Mouse (Mus musculus) cerebellum, adult 2 months (tissue): ENCODE measurements around the gene Il6st.

ENCODE experiments used
- CTCF ChIP-seq: fragments of 200-500 bp; IDR thresholded peaks from 2 replicates; pipeline ENCODE4 v1.5.1; 2011; ENCODE audit warnings: low read depth, mild to moderate bottlenecking, control low read depth, low read length, moderate library complexity, borderline replicate concordance; ENCODE audit not compliant: insufficient read depth
- POLR2A ChIP-seq: fragments of 200-500 bp; IDR thresholded peaks from 2 replicates; pipeline ENCODE4 v1.6.1; 2011; ENCODE audit warnings: low read length, control low read depth, borderline replicate concordance; ENCODE audit not compliant: insufficient read depth

DNA sequence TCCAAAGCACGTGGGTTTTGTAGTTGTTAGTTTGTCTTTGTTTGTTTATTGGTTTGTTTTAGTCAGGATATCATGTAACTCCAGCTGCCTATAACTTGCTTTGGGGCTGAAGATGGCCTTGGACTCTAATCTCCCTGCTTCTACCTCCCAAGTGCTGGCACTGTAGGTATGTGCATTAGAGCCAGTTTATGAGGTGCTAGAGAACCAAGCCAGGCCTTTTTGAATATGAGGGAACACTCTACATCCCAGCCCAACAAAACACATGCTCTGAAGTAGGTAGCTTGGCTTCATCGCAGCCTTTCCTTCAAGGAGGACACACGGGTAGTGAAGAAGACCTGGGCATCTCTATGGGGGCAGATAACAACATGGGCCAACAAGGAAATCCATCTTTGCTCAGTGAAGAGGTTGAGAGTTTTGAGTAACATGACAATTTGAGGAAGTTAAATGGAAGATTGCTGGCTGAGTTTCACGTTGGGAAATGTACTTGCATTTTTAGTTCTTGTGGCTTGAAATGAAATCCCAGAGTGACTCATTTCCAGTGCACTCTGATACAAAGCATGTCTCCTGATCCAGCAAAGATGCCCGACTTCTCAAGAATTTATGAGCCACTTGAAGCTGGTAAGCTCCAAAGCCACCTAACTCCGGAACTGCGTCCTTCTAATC, 20.9 kb upstream of the Il6st start:
- no peak for TF ChIP-seq POLR2A
- TF ChIP-seq CTCF: no peak
